Mouse (Mus musculus): Measurements from ENCODE around the gene Gm21761.
"Not testable (repeated sequence)": the region's sequence is repeated elsewhere in the genome, so short reads cannot be mapped to it uniquely, and the experiment has no call there.

DNA sequence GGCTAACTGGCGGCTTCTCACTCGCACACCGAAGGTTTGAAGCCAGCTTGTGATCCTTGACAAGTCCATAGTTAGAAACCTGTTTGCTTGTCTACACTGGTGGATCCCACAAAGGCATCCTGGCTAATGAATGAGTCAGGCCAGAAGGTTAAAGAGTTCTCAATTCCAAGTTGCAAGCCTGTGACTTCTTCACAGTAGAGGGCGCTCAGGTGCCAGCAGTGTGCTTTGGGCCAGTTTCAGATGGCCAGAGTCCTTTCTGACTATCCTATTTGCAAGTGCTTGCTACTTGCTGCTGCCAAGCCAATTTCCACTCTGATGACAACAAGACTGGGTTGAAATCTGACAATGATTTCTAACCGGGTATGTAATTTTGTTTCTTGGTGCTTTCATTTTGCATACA lies 30.5 kb downstream of the Gm21761 start:
- not testable (repeated sequence) for TF ChIP-seq CTCF (IDR thresholded peaks at IDR 0.05; ENCODE audit: borderline replicate concordance, control insufficient read depth, extremely low read depth, insufficient read depth, low read length, poor library complexity); POLR2A (IDR thresholded peaks at IDR 0.05; ENCODE audit: control insufficient read depth, extremely low read depth, insufficient read depth, low read length, poor library complexity)
